Mouse (Mus musculus): ENCODE results near the gene Slc6a21.
A peak's percentile ranks its signal among the peaks of the same experiment; 100 is the strongest.

GRCm38 (mm10) chr7:45240633-45241388 lies 36.5 kb upstream of the Slc6a21 start, which contains the start of gene Slc6a16:
- TF ChIP-seq CTCF (IDR thresholded peaks at IDR 0.05; ENCODE audit: insufficient read depth, low read length) = no peak
- TF ChIP-seq POLR2A (IDR thresholded peaks at IDR 0.05; ENCODE audit: borderline replicate concordance, extremely low read depth, low read depth, low read length) = peak; percentile 15; the same call in 1 of the 2 replicates

Measured in lung, adult 2 months (tissue).